Mouse (Mus musculus): ENCODE data around the gene Evx1.

DNA sequence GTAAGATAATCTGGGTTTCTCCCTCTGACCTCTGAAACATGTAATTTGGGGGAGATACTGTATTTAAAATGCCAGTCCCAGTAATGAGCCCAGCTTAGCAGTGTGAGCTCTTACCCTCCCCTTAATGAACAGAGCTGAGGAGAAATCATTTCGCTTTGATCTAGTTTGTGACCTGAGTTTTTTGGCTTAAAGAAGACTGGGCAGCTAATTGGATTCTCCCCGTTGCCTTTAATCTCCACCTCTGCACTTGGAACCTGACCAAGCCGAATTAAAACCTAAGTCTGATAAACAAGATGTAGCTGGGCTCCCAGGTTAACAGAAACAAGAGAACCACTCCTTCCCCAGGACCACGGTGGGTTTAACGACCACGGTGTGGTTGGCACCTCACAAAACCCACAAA, 36.9 kb upstream of the Evx1 start:
- TF ChIP-seq EP300 (IDR thresholded peaks at IDR 0.05; ENCODE audit: low read depth) (no peak), CTCF (IDR thresholded peaks at IDR 0.05; ENCODE audit: low read depth) (no peak)

Data from liver, postnatal 0 days (tissue).